29 mouse cellular contexts compared by ENCODE assay signal in genomic region chr3:87017707-87018106, GRCm38 (mm10). TPM values are rescaled to one million over a fixed set of nuclear protein-coding genes. Genes with fewer than 3 reads are reported as not detected.
DNase-seq lines count a peak whose midpoint lies in the region; ATAC-seq and TF ChIP-seq lines count a peak whose summit lies in the region.
"Had no signal": no experiment of that assay in that cellular context is flagged by ENCODE, and none has a peak within 500 bp of the region (broad histone marks: within the 10 kb centered on the region; RNA-seq: fewer than 3 reads in every experiment).

No protein-coding gene starts in this region.

- no peak for TF ChIP-seq CTCF in CH12.LX (conservative IDR thresholded peaks at IDR 0.05 in 1 of 2, IDR thresholded peaks at IDR 0.05 in 1 of 2; ENCODE audit: low read depth in 2 of 2, low read length in 2 of 2)

- dilution Hi-C loops in CH12.LX (cut with MboI; ENCODE audit: extremely low pct_ligation_motif_present, extremely low pct_unique_long_range_greater_than_20kb, low sequenced_read_pairs) = no loop called here

- H3K4me2 ChIP-seq in CH12.LX (ENCODE audit: insufficient read depth, low read depth, poor library complexity, severe bottlenecking) = peak overlapping the region; percentile 61
- H3K4me2 ChIP-seq: heart, embryonic 13.5 days; hindbrain, embryonic 15.5 days; kidney, embryonic 15.5 days; limb, embryonic 13.5 days; liver, embryonic 11.5 days; midbrain, embryonic 15.5 days had no signal

- TF ChIP-seq EP300 in CH12.LX (IDR thresholded peaks at IDR 0.05; ENCODE audit: low read length) = peak; percentile 98

- H3K4me3 ChIP-seq in CH12.LX (replicated peaks in 1 of 3; ENCODE audit: low read depth in 2 of 3, low read length in 2 of 3, poor library complexity in 1 of 3) = no peak overlapping the region
- no peak overlapping the region for H3K4me3 ChIP-seq in limb, embryonic 10.5 days
- H3K4me3 ChIP-seq: erythroblast, embryonic 14.5 days; heart, embryonic 13.5 days; hindbrain, embryonic 10.5 days; hindbrain, embryonic 15.5 days; kidney, embryonic 15.5 days; layer of hippocampus, adult 2 months; left cerebral cortex, adult 2 months; limb, embryonic 13.5 days; midbrain, embryonic 15.5 days had no signal

- TF ChIP-seq RAD21 in CH12.LX (IDR thresholded peaks at IDR 0.05; ENCODE audit: low read depth, low read length) = no peak

- WGBS in limb, embryonic 10.5 days = 81% methylated on average over 2 of the region's 2 CpGs

- TF ChIP-seq POLR2A in CH12.LX (IDR thresholded peaks at IDR 0.05; ENCODE audit: low read depth, low read length) = no peak

- H3K27me3 ChIP-seq in CH12.LX (replicated peaks) = no peaks in the 10 kb centered on the region
- no peaks in the 10 kb centered on the region for H3K27me3 ChIP-seq in limb, embryonic 10.5 days (ENCODE audit: low read depth, poor library complexity, severe bottlenecking)
- H3K27me3 ChIP-seq: heart, embryonic 13.5 days; hindbrain, embryonic 15.5 days; kidney, embryonic 15.5 days; limb, embryonic 13.5 days; midbrain, embryonic 15.5 days had no signal

- peaks cover 2% of the 10 kb centered on the region for H3K9me3 ChIP-seq in CH12.LX (replicated peaks; ENCODE audit: low read length)
- no peaks in the 10 kb centered on the region for H3K9me3 ChIP-seq in limb, embryonic 10.5 days (replicated peaks)
- H3K9me3 ChIP-seq: heart, embryonic 13.5 days; hindbrain, embryonic 10.5 days; hindbrain, embryonic 15.5 days; kidney, embryonic 15.5 days; limb, embryonic 13.5 days; midbrain, embryonic 15.5 days had no signal

- peak; percentile 96 for ATAC-seq in granulocyte monocyte progenitor cell, adult 5-6 weeks (replicated peaks; ENCODE audit: poor library complexity, severe bottlenecking)
- peak; percentile 85 for ATAC-seq in neutrophil, adult 5-6 weeks (ENCODE audit: extremely low read depth, insufficient number of reproducible peaks, low FRiP score, poor library complexity, severe bottlenecking)
- ATAC-seq: forebrain, embryonic 16.5 days; inflammation-experienced regulatory T-cells, adult 6 months; midbrain, embryonic 15.5 days; Patski had no signal

- DNase-seq in lung, postnatal 36 days = peak; percentile 30
- no peak for DNase-seq in lung, postnatal 14 days
- DNase-seq in CH12.LX (ENCODE audit: extremely low read depth) = peak; percentile 57
- no peak for DNase-seq in limb, embryonic 10.5 days (ENCODE audit: low spot score)
- no peak for DNase-seq in adrenal gland, postnatal 10 days
- DNase-seq: adrenal gland, postnatal 14 days; cerebellum, adult 11-12 months; cerebellum, adult 9-11 months; gastrocnemius, postnatal 14 days; heart, postnatal 10 days; kidney, adult 18-20 months; kidney, postnatal 25 days; thymus, adult 2 months; thymus, postnatal 4 days had no signal

- H3K27ac ChIP-seq in CH12.LX (ENCODE audit: insufficient read depth, low read depth) = peak overlapping the region; percentile 26; the same call in 1 of the 2 replicates
- H3K27ac ChIP-seq in limb, embryonic 10.5 days = no peak overlapping the region
- H3K27ac ChIP-seq: heart, embryonic 13.5 days; hindbrain, embryonic 10.5 days; hindbrain, embryonic 15.5 days; kidney, embryonic 15.5 days; layer of hippocampus, adult 2 months; left cerebral cortex, adult 2 months; limb, embryonic 13.5 days; midbrain, embryonic 15.5 days had no signal

- H3K9ac ChIP-seq in CH12.LX (ENCODE audit: insufficient read depth, low read depth) = no peak overlapping the region
- H3K9ac ChIP-seq: heart, embryonic 13.5 days; hindbrain, embryonic 15.5 days; kidney, embryonic 15.5 days; limb, embryonic 13.5 days; midbrain, embryonic 15.5 days had no signal

- H3K79me2 ChIP-seq in CH12.LX (replicated peaks; ENCODE audit: control insufficient read depth, extremely low read depth, insufficient read depth, poor library complexity, severe bottlenecking) = no peaks in the 10 kb centered on the region

- H3K36me3 ChIP-seq in CH12.LX (replicated peaks in 1 of 2; ENCODE audit: control insufficient read depth in 1 of 2, insufficient read depth in 1 of 2, low read length in 1 of 2) = no peaks in the 10 kb centered on the region
- no peaks in the 10 kb centered on the region for H3K36me3 ChIP-seq in limb, embryonic 10.5 days
- H3K36me3 ChIP-seq: heart, embryonic 13.5 days; hindbrain, embryonic 10.5 days; hindbrain, embryonic 15.5 days; kidney, embryonic 15.5 days; limb, embryonic 13.5 days; midbrain, embryonic 15.5 days had no signal

- peaks cover 9 to 23% of the 10 kb centered on the region in 2 experiments; a peak in 3 of 4 replicates for H3K4me1 ChIP-seq in CH12.LX (ENCODE audit: control insufficient read depth in 1 of 2, insufficient read depth in 2 of 2)
- H3K4me1 ChIP-seq in limb, embryonic 10.5 days = no peaks in the 10 kb centered on the region
- H3K4me1 ChIP-seq: heart, embryonic 13.5 days; hindbrain, embryonic 10.5 days; hindbrain, embryonic 15.5 days; kidney, embryonic 15.5 days; limb, embryonic 13.5 days; midbrain, embryonic 15.5 days had no signal

- in situ Hi-C loops in CH12.LX (cut with MboI; ENCODE audit: low pct_ligation_motif_present, low pct_unique_long_range_greater_than_20kb, low sequenced_read_pairs) = no loop called here

TF ChIP-seq in CH12.LX, 34 proteins besides CTCF, POLR2A, EP300 and RAD21:
- TF ChIP-seq CHD2 (IDR thresholded peaks at IDR 0.05; ENCODE audit: low read length) (no peak), ZKSCAN1 (IDR thresholded peaks at IDR 0.05; ENCODE audit: borderline replicate concordance, low read depth, low read length) (no peak), GABPA (IDR thresholded peaks at IDR 0.05; ENCODE audit: insufficient replicate concordance, low read depth, low read length) (no peak), IRF4 (IDR thresholded peaks at IDR 0.05; ENCODE audit: low read depth, low read length) (peak; percentile 97), MYC (IDR thresholded peaks at IDR 0.05; ENCODE audit: low read depth, low read length) (no peak), RCOR1 (conservative IDR thresholded peaks at IDR 0.05; ENCODE audit: low read depth, low read length) (peak; percentile 49; the same call in 1 of the 2 replicates), POLR2AphosphoS2 (IDR thresholded peaks at IDR 0.05; ENCODE audit: low read depth, low read length) (no peak), ETS1 (conservative IDR thresholded peaks at IDR 0.05; ENCODE audit: low read depth, low read length) (peak; percentile 42), BHLHE40 (IDR thresholded peaks at IDR 0.05; ENCODE audit: low read depth, low read length) (no peak), ZMIZ1 (IDR thresholded peaks at IDR 0.05; ENCODE audit: low read depth, low read length) (no peak)

RNA-seq across cellular contexts. Expression of gene Cd1d1, which starts 18.5 kb away (rescaled TPM):
- 2.4 and 3.0 TPM in 2 replicates for total RNA-seq in CH12.LX (2012; rRNA removed)
- total RNA-seq in CH12.LX (2014; rRNA removed) = 5.9 and 6.3 TPM in 2 replicates
- 6.8 and 7.1 TPM in 2 replicates for polyA plus RNA-seq in CH12.LX (2012; ENCODE audit: insufficient read length, low read depth)
- 25.6 and 38.4 TPM in 2 replicates for total RNA-seq in granulocyte monocyte progenitor cell, adult 5-6 weeks (2014; fragmentation: Nextera tagmentation)
- 18.6 and 18.7 TPM in 2 replicates for total RNA-seq in granulocyte monocyte progenitor cell, adult 5-6 weeks (2017)
- 35.3 and 41.1 TPM in 2 replicates for total RNA-seq in neutrophil, adult 5-6 weeks (2017)
- 15.7 and 24.9 TPM in 2 replicates for polyA plus RNA-seq in limb, embryonic 10.5 days (2016; fragmentation: Nextera tagmentation; extraction: Ambion mirVana)
- total RNA-seq in adrenal gland, postnatal 10 days (2021) = 100 to 1,000 TPM in 1 of 2 experiments, 10 to 100 TPM in 1; 88.3 to 121 TPM
- polyA plus RNA-seq: erythroblast, embryonic 14.5 days had no signal

Comparison
In these comparisons a context has a peak if more than half of its experiments do, and no peak if none do; other contexts are left out.
1. DNase-seq: peak in lung, postnatal 36 days (single experiment) and CH12.LX (single experiment); none in lung, postnatal 14 days (single experiment), limb, embryonic 10.5 days (single experiment) and adrenal gland, postnatal 10 days (single experiment).